Mouse (Mus musculus) gastrocnemius, postnatal 25 days (tissue): ENCODE results near the gene Prph. TPM values are rescaled to one million over a fixed set of nuclear protein-coding genes. Genes with fewer than 3 reads are reported as not detected.

Source experiments
- DNase-seq: peaks from one replicate; pipeline ENCODE4 v3.0.0; 2022
- long read RNA-seq, 2 experiments: library from polyadenylated mRNA; stranded (forward); transcript quantifications; one replicate each; pipeline ENCODE4 v2.0.0; 2021
- total RNA-seq, 2 experiments: library from RNA; stranded (reverse); gene quantifications; 1 replicate in 1 of 2; 2 replicates in 1 of 2; pipeline ENCODE4 v1.2.3; 2021

Gene Prph
- total RNA-seq: 1 to 10 TPM in 1 of 2 experiments, under 1 TPM in 1; 0.75 to 1.4 TPM
- long read RNA-seq, experiment 1, partial matches to known transcripts: 1 of 2 reads
- long read RNA-seq, experiment 1, other reads (novel, unspliced or antisense): 0 of 2 reads
- long read RNA-seq, experiment 2, partial matches to known transcripts: 0 of 3 reads
- long read RNA-seq, experiment 2, other reads (novel, unspliced or antisense): 0 of 3 reads

GRCm38 (mm10) chr15:99055040-99055439 is at the start of gene Prph:
Gene Prph (plus strand): TSS chr15:99055174.
- no peak for DNase-seq

DNA sequence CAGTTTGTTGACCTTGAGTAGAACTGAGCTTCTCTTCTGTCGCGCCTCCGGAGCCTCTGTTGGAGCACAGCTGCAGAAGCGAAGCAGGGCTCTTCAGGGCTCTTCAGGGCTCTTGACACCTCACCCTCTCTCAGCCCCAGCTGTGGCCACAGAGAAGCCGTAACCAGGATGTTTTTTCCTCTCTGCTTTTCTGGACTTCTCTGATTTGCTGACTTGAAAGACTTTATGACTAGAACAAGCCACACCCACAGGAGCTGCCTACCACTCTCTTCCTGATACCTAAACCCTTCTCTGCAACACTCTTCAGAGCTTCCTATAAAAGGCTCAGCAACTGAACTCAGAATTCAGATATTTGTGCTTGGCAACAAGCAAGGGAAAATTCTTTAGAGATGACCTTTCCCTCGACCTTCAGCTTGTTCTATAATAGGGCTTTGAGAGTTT is 46.2 kb upstream of the Prph start:
- DNase-seq: no peak

GRCm38 (mm10) chr15:99010896-99011295 is 44.1 kb upstream of the Prph start:
- DNase-seq: no peak

DNA sequence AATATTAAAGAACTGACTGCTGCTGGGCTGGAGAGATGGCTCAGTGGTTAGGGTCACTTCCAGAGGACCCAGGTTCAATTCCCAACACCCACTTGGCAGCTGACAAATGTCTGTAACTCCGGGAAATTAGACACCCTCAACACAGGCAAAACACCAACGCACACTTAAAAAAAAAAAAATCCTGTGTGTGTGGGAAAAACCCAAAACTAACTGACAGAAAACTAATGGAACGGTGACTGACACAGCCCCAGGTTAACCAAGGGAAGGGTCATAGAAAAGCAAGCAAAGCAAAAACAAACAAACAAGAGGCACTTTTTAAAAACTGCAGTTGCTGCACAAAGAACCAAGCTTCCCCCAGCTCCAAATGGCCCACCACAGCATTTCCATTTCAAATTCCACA is 43.0 kb upstream of the Prph start:
- no peak for DNase-seq

GRCm38 (mm10) chr15:99014496-99015030 is 40.4 kb upstream of the Prph start:
- DNase-seq: no peak

GRCm38 (mm10) chr15:99017355-99017761 is 37.6 kb upstream of the Prph start:
- DNase-seq: no peak

DNA sequence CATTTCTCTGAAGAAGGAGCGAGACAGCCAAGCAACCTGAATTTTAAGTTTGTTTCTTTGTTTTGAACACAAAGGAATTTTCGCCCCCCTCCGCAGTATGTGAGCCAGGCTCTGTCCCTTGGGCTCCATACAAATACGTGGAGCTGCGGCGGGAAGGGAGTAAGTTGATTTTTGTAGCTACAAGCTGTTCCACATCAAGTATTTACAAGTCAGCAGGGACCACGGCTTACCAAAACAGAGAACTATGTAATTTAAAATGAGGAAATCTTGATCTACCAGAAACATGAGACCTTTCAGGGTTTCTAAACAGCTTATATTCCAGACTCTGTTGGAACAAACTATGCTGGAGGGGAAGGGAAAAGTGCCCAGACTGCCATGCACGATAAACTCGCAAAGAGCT is 37.0 kb upstream of the Prph start:
- DNase-seq: no peak

GRCm38 (mm10) chr15:99018630-99019029 is 36.3 kb upstream of the Prph start:
- DNase-seq: no peak

- no peak for DNase-seq
Measured at GRCm38 (mm10) chr15:99019436-99019835, 35.5 kb upstream of the Prph start.

- DNase-seq: no peak
Measured at GRCm38 (mm10) chr15:99020171-99020570, 34.8 kb upstream of the Prph start.

DNA sequence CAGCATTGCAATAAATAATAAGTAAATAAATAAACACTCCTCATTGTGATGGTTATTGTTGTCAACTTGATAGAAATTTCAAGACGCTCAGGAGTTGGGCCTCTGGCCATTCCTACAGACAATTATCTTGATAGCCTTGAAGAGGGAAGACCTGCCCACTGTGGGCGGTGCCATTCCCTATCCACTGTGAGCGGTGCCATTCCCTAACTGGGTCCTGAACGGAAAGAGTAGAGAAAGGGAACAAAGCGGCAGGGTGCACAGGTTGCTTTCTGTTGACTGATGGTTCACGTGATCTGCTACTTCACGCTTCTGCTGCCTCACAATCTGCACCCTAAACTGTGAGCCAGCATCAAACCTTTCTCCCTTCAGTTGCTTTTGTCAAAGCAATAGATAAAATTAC is 33.7 kb upstream of the Prph start:
- DNase-seq: no peak

- no peak for DNase-seq
Measured at GRCm38 (mm10) chr15:99024668-99025314, 30.2 kb upstream of the Prph start.

GRCm38 (mm10) chr15:99025414-99025813 is 29.6 kb upstream of the Prph start:
- no peak for DNase-seq

GRCm38 (mm10) chr15:99026259-99026658 is 28.7 kb upstream of the Prph start:
- no peak for DNase-seq

GRCm38 (mm10) chr15:99027116-99027515 is 27.9 kb upstream of the Prph start:
- no peak for DNase-seq

GRCm38 (mm10) chr15:99028874-99029458 is 26.0 kb upstream of the Prph start:
- DNase-seq: no peak

GRCm38 (mm10) chr15:99029619-99030584 is 25.1 kb upstream of the Prph start, which contains the start of gene Tuba1c:
Gene Tuba1c (plus strand): TSS chr15:99029891.
- peak; percentile 92 for DNase-seq

- no peak for DNase-seq
Measured at GRCm38 (mm10) chr15:99030585-99031387, 24.2 kb upstream of the Prph start.

DNA sequence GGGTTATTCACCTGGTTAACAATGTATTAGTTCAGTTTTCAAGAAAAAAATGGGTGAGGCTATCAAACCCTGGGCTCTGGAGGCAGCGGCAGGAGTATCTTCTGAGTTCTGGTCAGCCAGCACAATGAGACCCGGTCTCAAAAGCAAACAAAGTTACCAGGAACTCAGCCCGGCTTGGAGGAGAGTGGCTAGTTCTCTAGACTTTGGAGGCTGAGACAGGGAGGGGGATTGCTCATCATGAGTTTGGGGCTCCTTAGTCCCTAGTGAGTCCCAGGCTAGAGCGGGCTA is 23.6 kb upstream of the Prph start:
- DNase-seq: no peak

DNA sequence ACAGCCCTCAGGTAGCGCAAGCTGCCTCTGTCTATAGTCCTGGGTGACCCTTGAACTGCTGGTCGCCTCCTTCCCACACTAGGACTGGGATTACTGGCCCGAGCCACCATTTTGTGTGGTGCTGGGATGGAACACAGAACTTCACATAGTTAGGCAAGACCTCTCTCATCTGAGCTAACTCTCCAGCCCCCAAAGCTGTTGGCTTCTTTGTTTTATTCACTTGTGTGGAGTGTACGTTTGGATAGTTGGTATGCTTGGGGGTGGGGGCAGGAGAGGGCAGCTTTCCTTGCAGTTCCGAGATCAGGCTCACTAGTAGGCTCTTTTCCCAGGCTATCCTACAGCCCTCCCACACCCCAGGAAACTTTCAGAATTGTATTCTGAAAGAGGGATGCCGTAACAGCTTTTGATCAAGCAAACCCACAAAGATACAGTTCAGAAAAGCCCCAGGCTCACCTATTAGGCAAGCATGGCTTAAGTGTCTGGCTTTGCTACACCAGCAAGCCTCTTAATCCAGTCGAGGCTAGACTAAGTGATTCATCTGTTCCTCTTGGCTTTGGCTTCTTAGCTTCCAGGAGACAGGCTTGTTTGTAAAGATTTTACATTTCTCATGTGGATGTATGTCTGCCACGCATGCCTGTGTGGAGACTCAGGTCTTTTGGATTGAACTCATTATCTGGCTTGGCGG is 22.8 kb upstream of the Prph start:
- no peak for DNase-seq

GRCm38 (mm10) chr15:99032726-99033250 is 22.2 kb upstream of the Prph start:
- DNase-seq: no peak
